Mouse (Mus musculus) layer of hippocampus, postnatal 14 days (tissue): Measurements from ENCODE around the gene St8sia6. TPM values are rescaled to one million over a fixed set of nuclear protein-coding genes. Genes with fewer than 3 reads are reported as not detected.
"Not testable (repeated sequence)": the region's sequence is repeated elsewhere in the genome, so short reads cannot be mapped to it uniquely, and the experiment has no call there.

Experiments used
- DNase-seq, 2 experiments: peaks; one replicate each; pipeline ENCODE4 v3.0.0; 2021 to 2022; ENCODE audit warnings: low spot score in 2 of 2, mixed read lengths in 1 of 2
- long read RNA-seq, 2 experiments: library from polyadenylated mRNA; stranded (forward); transcript quantifications; one replicate each; pipeline ENCODE4 v2.0.0; 2021
- total RNA-seq, 2 experiments: library from RNA; stranded (reverse); gene quantifications; 2 replicates each; pipeline ENCODE4 v1.2.3; 2021

St8sia6 gene
- 1 to 10 TPM; 3.3 to 3.4 TPM for total RNA-seq
- long read RNA-seq, experiment 1, full-length matches to known transcripts: 1 of 2 reads
- long read RNA-seq, experiment 1, partial matches to known transcripts: 0 of 2 reads
- long read RNA-seq, experiment 1, other reads (novel, unspliced or antisense): 1 of 2 reads
- long read RNA-seq, experiment 2, full-length matches to known transcripts: 1 of 1 reads
- long read RNA-seq, experiment 2, partial matches to known transcripts: 0 of 1 reads
- long read RNA-seq, experiment 2, other reads (novel, unspliced or antisense): 0 of 1 reads

DNA sequence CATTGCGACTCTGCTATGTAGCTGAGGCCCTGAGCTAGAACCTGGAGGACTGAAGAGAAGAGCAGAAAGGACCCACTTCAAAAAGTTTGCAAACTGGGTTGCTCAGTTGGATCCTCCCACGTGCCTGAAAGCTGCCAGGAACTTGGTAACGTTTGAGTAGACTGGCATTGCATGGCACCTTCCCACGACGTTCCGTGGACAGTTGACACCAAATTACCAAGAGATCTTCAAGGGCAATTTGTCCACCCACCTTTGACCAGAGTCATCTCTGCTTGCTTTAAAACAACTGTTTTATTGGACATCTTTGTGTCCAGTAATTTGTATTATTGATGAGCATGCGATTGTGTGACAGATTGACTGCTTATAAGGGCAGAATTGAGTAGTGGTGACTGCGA lies at the start of gene St8sia6:
St8sia6 (minus strand) TSS at position 96 of the 395 bp plus-strand sequence.
- DNase-seq: no peak

DNA sequence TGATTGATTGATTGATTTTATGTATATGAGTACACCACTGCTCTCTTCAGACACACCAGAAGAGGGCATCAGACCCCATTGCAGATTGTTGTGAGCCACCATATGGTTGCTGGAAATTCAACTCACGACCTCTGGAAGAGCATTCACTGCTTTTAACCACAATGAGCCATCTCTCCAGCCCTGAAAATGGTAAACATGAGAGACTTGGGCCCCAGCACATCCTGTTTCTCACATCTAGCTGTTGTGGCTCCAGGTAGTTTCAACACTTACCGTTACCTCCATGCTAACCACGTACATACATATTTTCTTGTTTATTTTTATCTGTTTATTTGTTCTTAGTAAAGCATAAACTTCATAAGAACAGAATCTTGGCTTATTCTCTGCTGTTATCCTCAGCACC lies 42.4 kb upstream of the St8sia6 start:
- no peak for DNase-seq

DNA sequence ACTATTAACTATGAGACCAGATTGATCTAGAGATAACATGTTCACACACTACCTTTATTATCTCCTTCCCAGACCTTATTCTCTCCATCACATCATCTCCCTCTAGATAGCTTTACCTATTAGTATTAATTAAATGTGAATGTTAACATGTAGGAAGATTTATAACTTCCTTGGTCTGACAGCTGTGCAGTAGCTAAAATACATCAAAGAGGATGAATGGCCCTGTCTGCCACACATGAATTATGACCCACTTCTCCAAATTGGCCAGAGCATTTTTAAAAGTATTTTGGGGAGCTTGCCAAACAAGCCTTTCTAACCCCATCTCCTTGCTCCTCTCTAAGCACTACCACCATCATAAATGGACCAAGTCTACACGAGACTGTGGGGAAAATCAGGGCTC lies 41.1 kb upstream of the St8sia6 start:
- no peak for DNase-seq

DNA sequence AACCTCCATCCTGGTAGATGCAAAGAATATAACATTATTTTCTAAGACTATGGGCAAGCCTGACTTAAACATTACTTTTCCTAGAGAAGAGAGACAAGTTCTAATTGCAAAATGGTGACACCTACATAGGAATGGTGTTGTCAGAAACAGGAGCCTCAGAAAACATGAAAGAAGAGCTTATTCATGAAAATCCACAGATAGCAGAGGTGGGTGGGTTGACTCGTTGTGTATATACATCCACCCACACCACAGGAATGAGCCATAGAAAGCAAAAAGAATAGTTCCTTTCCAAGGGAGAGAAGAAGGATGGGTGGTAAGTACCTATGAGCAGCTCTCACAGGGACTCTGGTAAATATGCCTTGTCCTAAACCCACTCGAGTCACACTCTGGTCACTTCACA lies 22.8 kb upstream of the St8sia6 start:
- no peak for DNase-seq

DNA sequence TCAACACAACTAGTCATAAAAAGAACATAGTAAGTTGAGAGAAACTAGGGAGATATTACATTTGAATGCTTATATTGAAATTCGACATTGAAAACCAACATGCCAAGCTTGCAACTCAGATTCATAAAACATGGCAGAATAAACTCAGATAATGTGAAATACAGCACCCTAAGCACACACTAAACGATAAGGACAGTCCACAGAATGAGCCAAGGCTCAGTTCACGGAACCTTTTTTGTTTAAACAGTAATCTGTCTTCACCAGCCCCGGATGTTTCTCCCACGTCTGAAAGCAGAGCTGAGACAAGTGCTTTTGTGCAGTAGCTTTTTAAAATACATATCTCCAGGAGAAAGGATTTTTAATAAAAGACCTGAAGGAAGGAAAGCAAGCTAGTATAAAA lies 14.7 kb upstream of the St8sia6 start:
- DNase-seq: no peak

DNA sequence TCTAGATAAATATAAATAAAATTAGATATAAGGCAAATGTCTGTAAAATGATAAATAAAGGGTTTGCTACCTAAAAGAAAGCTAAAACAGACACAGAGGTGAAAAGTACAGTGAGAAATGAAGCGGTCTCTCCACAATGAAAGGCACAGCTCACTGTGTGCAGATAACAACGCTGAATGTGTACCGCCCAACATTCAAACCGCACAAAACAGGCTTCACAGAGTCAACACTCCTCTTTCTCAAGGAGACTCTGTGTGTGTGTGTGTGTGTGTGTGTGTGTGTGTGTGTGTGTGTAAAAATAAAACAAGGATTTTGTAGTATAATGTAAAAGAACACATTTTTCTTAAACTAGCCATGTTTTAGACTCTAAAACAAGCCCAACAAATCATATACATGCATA lies 14.1 kb upstream of the St8sia6 start:
- no peak for DNase-seq

DNA sequence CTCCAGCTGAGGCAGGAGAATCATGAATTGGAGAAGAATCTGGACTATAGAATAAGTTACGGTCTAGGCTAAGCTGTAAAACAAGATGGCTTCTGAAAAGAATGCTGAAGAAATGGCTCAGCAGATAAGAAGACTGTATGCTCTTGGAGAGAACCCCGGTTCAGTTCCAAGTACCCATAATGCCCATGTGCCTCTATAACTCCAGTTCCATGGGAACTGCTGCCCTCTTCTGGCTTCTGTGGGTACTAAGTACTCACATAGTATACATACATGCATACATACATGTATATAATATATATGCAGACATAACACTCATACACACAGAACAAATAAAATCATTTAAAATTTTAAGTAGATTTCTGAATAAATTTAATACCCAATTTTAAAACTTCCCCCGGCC lies 12.3 kb upstream of the St8sia6 start:
- DNase-seq: no peak

DNA sequence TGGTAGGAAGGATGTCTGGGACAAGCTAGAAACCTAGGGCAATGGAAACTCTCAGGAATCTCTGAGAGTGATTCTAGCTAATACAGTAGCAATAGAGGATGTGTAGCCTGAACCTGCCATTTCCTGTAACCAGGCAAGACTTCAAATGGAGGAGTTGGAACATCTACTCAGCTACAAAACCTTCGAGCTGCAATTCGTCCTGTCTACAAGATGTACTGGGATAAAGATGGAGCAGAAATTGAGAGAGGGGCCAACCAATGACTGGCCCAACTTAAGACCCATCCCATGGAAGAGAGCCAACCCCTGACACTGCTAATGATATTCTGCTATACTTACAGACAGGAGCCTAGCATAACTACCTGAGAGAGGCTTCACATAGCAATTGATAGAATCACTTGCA lies 6.8 kb upstream of the St8sia6 start:
- DNase-seq: no peak

DNA sequence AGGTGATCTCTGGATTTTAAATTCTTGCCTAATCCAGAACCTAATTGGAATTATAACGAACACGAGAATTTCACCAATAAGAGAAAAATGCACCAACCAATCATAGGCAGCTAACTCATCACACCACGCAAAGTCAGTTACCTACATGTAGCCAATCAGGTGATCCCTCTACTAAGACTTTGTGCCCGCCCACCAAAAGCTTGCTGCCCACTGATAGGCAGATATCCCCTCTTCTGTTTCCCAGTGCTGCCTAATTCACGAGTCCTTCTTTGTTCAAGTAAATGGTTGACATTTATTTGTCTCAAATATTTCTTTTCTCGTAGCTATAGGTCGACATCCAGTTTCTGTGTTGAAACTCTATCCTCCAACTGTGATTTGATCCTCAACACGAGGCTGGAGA lies 582 bp upstream of the St8sia6 start:
- DNase-seq: no peak

DNA sequence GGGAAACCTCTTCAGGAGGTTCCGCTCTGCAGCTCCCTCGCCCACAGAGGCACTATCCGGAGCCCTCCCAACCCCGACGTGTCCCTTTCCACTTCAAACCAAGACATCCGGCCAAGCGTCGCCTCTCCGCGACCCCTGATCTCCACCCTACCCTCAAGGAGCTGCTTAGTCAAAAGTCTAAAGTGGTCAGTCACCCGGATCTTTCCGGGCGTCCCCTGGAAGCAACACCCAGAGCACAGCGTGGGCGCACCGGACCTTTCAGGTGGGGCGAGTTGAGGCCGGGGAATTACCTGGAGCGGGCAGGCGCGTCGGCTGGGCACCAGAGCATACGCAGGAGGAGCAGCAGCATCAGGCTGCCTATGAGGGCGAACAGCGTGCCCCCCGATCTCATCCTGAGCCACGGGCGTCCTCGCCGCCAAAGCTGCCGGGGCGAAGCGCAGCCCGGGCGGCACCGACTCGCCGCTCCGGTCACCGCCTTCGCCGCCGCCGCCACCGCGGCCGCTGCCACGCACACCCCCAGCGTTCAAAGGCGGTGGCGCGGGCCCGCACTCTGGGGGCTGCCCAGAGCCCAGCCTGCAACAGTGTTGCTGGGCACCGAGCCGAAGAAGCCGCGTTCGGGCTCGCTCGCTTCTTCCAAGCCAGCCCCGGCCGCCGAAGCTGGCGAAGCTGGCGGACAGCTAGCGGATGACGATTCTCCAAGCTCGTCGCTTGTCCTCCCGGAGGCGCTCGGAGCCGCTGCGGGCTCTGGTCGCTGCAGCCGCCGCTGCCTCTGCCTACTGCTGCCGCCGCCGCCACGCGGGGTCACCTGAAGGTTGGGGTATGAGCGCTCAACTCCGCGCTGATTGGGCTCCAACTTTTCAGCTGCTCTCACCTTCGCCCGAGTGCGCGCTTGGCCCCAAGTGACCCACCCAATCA lies 553 bp downstream of the St8sia6 start:
- peak in 1 of 2 experiments; percentile 15 for DNase-seq

DNA sequence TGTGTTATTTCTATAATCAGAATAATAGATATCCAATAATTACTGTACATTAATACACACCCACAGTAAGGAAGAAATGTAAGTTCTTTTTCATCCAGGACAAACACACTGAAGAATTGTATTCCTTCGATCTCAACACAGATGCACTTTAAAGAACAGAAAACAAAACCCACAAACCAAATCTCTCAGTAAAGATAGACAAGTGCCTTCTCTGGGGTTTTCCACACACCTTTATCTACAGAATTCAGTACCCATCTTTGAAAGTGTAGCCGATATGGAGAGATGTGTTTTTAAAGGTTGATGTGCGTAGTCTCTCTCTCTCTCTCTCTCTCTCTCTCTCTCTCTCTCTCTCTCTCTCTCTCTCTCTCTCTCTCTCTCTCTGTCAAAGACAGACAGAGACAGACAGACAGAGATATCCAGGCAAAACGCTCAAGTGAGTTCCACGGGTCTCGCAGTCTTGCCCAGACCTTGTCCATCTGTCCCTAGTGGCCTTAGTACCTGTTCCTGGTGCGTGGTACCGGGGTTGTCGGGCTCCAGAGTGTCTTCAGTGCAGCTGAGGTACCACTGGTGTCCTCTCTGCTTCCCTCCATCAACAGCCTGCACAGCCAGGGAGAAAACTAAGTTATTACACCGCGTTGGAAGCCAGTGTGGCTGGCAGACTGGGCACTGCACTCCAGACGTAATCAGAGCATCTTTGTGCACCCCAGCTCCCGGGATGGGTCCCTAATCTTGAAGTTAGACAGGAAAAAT lies 1.4 kb downstream of the St8sia6 start:
- no peak for DNase-seq

DNA sequence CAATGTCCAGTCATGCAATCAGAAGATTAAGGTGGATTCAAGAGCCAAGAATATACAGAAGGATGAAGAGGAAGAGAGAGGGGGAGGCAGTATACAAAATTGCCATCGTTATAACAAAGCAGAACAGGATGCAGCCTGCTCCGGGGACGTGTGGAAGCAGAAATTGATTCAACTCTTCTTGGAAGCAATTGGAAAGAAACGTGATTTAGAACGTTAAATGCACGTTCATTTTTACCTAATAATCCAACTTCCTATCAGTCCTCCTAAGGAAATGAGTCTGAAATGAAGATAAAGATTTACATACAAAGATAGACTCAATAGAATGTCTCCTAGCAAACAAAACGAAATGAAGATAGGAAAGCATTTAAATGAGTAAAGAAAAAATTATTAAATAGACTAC lies 2.3 kb downstream of the St8sia6 start:
- DNase-seq: no peak

DNA sequence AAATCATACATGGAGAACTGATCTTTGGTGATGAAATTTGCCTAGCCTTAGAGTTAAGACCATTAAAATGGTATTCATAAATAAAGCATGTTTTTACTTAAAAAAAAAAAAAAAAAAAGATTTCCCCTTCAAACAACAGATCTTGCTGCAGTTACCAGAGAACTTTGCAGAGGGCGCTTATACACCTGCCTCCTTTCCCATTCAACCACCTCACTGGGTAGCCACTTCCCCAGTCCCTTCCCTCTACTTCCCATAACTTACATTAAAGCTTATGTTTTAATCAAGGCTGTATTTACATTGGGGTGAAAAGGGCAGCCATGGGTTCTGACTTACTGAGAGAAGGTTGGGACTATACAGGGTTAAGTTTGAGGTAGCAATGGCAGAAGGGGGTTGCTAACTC lies 4.5 kb downstream of the St8sia6 start:
- DNase-seq: no peak

DNA sequence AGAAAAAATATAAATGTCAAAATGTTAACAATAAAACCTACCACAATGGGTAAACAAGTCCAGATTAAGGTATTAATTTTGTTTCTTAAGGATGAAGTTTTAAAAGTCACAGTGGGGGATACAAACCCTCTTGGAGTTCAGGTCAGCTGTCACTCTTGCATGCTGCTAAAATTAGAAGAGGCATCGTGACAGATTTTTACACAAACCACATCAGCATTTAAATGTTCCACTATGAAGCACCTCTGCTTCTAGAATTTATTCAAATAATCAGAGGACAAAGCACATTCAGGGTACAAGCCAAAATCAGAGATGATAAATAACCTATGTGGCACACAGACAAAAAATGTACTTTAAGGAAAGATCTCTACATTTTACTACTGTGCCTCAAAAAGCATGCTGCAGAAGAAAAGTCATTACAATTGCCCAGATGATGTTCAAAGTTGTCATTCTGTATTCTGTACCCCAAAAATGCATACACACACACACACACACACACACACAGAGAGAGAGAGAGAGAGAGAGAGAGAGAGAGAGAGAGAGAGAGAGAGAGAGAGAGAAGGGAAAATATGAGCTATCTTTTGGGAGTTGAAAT lies 7.2 kb downstream of the St8sia6 start:
- no peak for DNase-seq

DNA sequence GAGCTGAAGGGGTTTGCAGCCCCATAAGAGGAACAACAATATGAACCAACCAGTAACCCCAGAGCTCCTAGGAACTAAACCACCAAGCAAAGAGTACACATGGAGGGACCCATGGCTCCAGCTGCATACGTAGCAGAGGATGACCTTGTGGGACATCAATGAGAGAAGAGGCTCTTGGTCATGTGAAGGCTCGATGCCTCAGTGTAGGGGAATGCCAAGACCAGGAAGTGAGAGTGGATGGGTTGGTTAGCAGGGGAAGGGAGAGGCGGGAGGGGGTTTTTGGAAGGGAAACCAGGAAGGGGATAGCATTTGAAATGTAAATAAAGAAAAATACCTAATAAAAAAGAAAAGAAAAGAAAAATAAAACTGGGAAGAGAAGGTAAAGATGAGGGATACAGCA lies 7.9 kb downstream of the St8sia6 start:
- DNase-seq: not testable (repeated sequence)

DNA sequence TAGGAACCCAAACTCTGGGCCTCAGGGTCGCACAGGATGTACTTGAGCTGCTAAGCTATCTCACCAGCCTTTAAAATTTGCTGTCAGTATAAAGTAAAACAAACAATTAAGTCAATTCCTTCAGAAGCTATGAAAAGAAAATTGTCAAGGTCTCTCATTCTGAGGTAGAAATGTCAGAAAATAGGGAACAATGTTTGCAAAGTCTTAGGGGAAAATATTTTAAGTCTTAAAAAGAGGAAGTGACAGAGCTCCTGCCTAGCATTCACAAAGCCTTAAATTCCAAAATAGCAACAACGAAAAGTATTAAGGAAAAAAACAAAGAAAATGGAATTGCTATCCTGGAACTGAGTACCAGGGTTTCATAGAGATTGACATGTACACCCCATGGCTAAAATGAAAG lies 8.6 kb downstream of the St8sia6 start:
- DNase-seq: no peak

DNA sequence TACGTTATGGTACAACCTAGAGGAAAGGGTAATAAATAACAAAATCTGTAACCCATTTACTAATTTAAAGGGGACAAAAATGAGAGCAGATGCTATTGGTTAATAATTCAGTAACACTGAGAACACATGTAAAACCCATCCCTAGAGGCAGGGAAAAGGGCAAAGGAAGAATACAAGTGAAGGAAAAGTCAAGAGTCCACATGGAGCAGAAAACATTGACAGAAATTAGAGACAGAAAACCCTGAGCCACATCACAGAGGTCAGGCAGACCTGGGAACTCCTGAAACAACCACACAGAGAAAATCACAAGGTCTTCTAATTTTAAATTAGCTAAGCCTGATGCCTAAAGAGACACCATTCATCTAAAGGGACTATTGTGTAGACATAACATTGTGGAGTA lies 9.4 kb downstream of the St8sia6 start:
- DNase-seq: no peak

DNA sequence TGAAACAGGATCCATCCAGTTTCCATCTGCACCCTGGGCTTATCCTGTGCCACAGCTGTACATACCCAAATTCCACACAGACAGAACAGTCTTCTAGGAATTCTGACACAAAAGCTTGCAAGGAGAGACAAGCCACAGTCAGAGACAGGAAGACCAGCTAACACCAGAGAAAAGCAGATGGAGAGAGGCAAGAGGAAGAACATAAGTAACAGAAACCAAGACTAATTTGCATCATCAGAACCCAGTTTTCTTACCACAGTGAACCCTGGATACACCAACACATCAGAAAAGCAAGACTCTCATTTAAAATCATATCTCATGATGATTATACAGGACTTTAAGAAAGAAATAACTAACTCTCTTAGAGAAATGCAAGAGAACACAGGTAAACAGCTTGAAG lies 16.8 kb downstream of the St8sia6 start:
- no peak for DNase-seq

DNA sequence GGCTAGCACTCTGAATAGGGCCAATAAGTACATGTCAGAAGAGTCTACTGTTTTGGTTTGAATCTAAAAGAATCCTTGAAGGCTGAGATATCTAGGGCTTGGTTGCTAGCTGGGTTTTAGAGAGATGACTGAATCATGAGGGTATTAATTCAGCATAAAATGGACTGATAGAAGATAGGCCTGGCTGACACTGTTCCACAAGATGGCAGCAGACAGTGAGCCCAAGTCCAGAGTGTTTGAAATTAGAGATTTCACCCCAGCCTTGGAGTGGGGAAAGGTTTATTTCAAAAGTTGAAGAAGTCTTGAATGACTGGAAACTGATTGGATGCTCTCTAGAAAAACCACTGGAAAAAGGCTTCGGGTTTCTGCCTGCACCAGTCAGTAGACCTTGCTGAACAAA lies 17.4 kb downstream of the St8sia6 start:
- DNase-seq: no peak

DNA sequence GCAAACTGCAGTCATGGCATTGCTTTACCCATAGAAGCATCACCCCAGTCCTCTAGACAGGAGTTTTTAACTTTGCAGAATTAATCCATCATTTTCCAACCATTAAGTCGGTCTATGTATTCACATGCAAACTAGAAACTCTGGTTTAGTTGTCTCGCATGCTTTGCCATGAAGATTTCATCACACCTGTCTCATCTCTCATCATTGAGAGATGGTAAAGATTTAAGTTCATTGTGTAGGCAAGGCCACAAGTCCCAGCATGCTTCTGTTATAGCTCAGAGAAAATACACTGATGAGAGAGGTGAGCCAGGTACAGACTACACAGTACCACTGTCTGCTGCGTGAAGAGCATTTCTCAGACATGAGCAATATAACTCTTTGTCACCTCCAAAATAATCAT lies 18.8 kb downstream of the St8sia6 start:
- DNase-seq: no peak

DNA sequence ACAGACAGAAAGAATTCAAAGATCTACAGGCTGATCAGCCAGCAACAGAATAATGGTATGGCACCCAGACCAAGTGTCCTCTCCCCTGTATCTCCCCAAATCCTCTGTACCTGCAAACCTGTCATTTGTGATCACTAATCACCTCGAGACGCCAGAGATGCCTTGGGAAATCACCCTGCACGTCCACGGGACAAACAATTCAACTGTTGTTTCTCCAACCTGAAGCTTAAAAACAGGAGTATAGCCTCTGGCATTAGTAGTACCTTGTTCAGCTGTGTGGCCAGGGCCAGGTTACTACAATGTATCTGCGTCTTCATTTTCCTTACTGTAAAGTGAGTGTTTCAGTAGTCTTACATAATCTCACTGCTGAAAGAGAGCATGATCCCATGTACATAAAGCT lies 25.3 kb downstream of the St8sia6 start:
- DNase-seq: no peak
